In genomic region chr8:46741991-46742690, GRCm38 (mm10) we compare ENCODE assay signal across 7 mouse cellular contexts. TPM values are rescaled to one million over a fixed set of nuclear protein-coding genes. Genes with fewer than 3 reads are reported as not detected.
DNase-seq lines count a peak whose midpoint lies in the region; ATAC-seq and TF ChIP-seq lines count a peak whose summit lies in the region.

No protein-coding gene starts in this region.

- no peak for TF ChIP-seq CTCF in lung, adult 2 months (IDR thresholded peaks at IDR 0.05; ENCODE audit: insufficient read depth, low read length)
- TF ChIP-seq CTCF in small intestine, adult 2 months (IDR thresholded peaks at IDR 0.05; ENCODE audit: extremely low read depth, insufficient read length, insufficient replicate concordance, low read depth, low read length), result no peak

- H3K27ac ChIP-seq in embryonic facial prominence, embryonic 15.5 days (replicated peaks), result 0 out of 2 replicates have a peak overlapping the region, but pooled peaks have one; percentile 95
- no peak overlapping the region for H3K27ac ChIP-seq in limb, embryonic 10.5 days
- H3K27ac ChIP-seq in small intestine, adult 2 months (ENCODE audit: insufficient read depth, low read depth, low read length), result peak overlapping the region; percentile 94

- H3K4me3 ChIP-seq in lung, adult 2 months (replicated peaks; ENCODE audit: extremely low read depth, low read depth, low read length), result peak overlapping the region; percentile 80
- H3K4me3 ChIP-seq in embryonic facial prominence, embryonic 15.5 days (replicated peaks), result peak overlapping the region; percentile 90
- peak overlapping the region; percentile 95 for H3K4me3 ChIP-seq in limb, embryonic 10.5 days
- peak overlapping the region; percentile 85; the same call in 1 of the 2 replicates for H3K4me3 ChIP-seq in small intestine, adult 2 months (ENCODE audit: low read depth, low read length)

- peaks cover 23% of the 10 kb centered on the region for H3K4me1 ChIP-seq in lung, adult 2 months (ENCODE audit: control insufficient read depth, insufficient read depth, low read length)
- peaks cover 23% of the 10 kb centered on the region for H3K4me1 ChIP-seq in embryonic facial prominence, embryonic 15.5 days
- peaks cover 28% of the 10 kb centered on the region for H3K4me1 ChIP-seq in limb, embryonic 10.5 days
- peaks cover 9% of the 10 kb centered on the region; the same call in 1 of the 2 replicates for H3K4me1 ChIP-seq in small intestine, adult 2 months (ENCODE audit: control insufficient read depth, insufficient read depth, insufficient read length, low read length)

- H3K9me3 ChIP-seq in embryonic facial prominence, embryonic 15.5 days (replicated peaks), result no peaks in the 10 kb centered on the region
- no peaks in the 10 kb centered on the region for H3K9me3 ChIP-seq in limb, embryonic 10.5 days (replicated peaks)

- H3K36me3 ChIP-seq in embryonic facial prominence, embryonic 15.5 days, result no peaks in the 10 kb centered on the region
- no peaks in the 10 kb centered on the region for H3K36me3 ChIP-seq in limb, embryonic 10.5 days
- H3K36me3 ChIP-seq in small intestine, adult 2 months (ENCODE audit: control insufficient read depth, insufficient read depth, low read length), result no peaks in the 10 kb centered on the region

- H3K4me2 ChIP-seq in embryonic facial prominence, embryonic 15.5 days (replicated peaks), result peak overlapping the region; percentile 60

- ATAC-seq in embryonic facial prominence, embryonic 15.5 days (ENCODE audit: insufficient number of reproducible peaks, low FRiP score, low TSS enrichment, low read depth), result no peak

- DNase-seq in lung, adult 2 months, result no peak
- no peak for DNase-seq in lung, postnatal 14 days
- no peak for DNase-seq in limb, embryonic 10.5 days (ENCODE audit: low spot score)
- no peak for DNase-seq in right cerebral cortex, postnatal 14 days
- no peak for DNase-seq in spleen, adult 12 weeks (ENCODE audit: low spot score)

- H3K27me3 ChIP-seq in embryonic facial prominence, embryonic 15.5 days, result no peaks in the 10 kb centered on the region
- H3K27me3 ChIP-seq in limb, embryonic 10.5 days (ENCODE audit: low read depth, poor library complexity, severe bottlenecking), result no peaks in the 10 kb centered on the region
- no peaks in the 10 kb centered on the region for H3K27me3 ChIP-seq in small intestine, adult 2 months (ENCODE audit: control insufficient read depth, insufficient read depth, low read length)

- no peak overlapping the region for H3K9ac ChIP-seq in embryonic facial prominence, embryonic 15.5 days

- TF ChIP-seq POLR2A in lung, adult 2 months (IDR thresholded peaks at IDR 0.05; ENCODE audit: borderline replicate concordance, extremely low read depth, low read depth, low read length), result no peak
- no peak for TF ChIP-seq POLR2A in small intestine, adult 2 months (IDR thresholded peaks at IDR 0.05; ENCODE audit: low read depth, low read length)

- 13% methylated on average over 8 of the region's 8 CpGs for WGBS in lung, adult 2 months
- WGBS in embryonic facial prominence, embryonic 15.5 days, result 61% methylated on average over 8 of the region's 8 CpGs
- 49% methylated on average over 8 of the region's 8 CpGs for WGBS in limb, embryonic 10.5 days
- WGBS in small intestine, adult 2 months, result 6% methylated on average over 8 of the region's 8 CpGs

RNA-seq across cellular contexts. Expression of gene Irf2, which starts 2.6 kb away (rescaled TPM):
- polyA plus RNA-seq in lung, adult 2 months (2012; rRNA removed), result 20.5 and 24.6 TPM in 2 replicates
- 19.7 and 21.0 TPM in 2 replicates for polyA plus RNA-seq in embryonic facial prominence, embryonic 15.5 days (2015; fragmentation: Nextera tagmentation; extraction: Ambion mirVana)
- polyA plus RNA-seq in limb, embryonic 10.5 days (2016; fragmentation: Nextera tagmentation; extraction: Ambion mirVana), result 7.7 and 8.1 TPM in 2 replicates
- polyA plus RNA-seq in small intestine, adult 2 months (2012; rRNA removed), result 10.5 and 29.6 TPM in 2 replicates
